Mouse (Mus musculus): ENCODE data around the gene Sgo2a. TPM values are rescaled to one million over a fixed set of nuclear protein-coding genes. Genes with fewer than 3 reads are reported as not detected.
"Not testable (repeated sequence)": the region's sequence is repeated elsewhere in the genome, so short reads cannot be mapped to it uniquely, and the experiment has no call there.

The Sgo2a gene
- polyA plus RNA-seq, 1 experiment from 2014 or later = 3.4 TPM

GRCm38 (mm10) chr1:57969327-57970271, 26.2 kb upstream of the Sgo2a start:
- H3K4me3 ChIP-seq (ENCODE audit: low read length) = peak overlapping the region; percentile 78
- under 1% methylated on average over 53 of the region's 65 CpGs for WGBS
- ATAC-seq = peak; percentile 99
- peak overlapping the region; percentile 97 for H3K9ac ChIP-seq (ENCODE audit: low read depth, low read length)
- no peaks in the 10 kb centered on the region for H3K36me3 ChIP-seq (ENCODE audit: control insufficient read depth, insufficient read depth, low read length)
- peak overlapping the region; percentile 89 for H3K4me2 ChIP-seq (ENCODE audit: low read length)
- no peaks in the 10 kb centered on the region for H3K27me3 ChIP-seq (replicated peaks; ENCODE audit: control insufficient read depth, insufficient read depth, low read length)
- H3K27ac ChIP-seq (ENCODE audit: low read depth, low read length) = peak overlapping the region; percentile 82
- peaks cover 10% of the 10 kb centered on the region for H3K4me1 ChIP-seq (ENCODE audit: control insufficient read depth, insufficient read depth, low read depth, low read length)
- no peaks in the 10 kb centered on the region for H3K9me3 ChIP-seq (ENCODE audit: control insufficient read depth, low read length)

- whole genome bisulfite sequencing = 90% methylated on average over 2 of the region's 2 CpGs
- no peaks in the 10 kb centered on the region for H3K36me3 ChIP-seq (ENCODE audit: control insufficient read depth, insufficient read depth, low read length)
- H3K4me3 ChIP-seq (ENCODE audit: low read length) = no peak overlapping the region
- no peaks in the 10 kb centered on the region for H3K27me3 ChIP-seq (replicated peaks; ENCODE audit: control insufficient read depth, insufficient read depth, low read length)
- no peak overlapping the region for H3K27ac ChIP-seq (ENCODE audit: low read depth, low read length)
- H3K4me1 ChIP-seq (ENCODE audit: control insufficient read depth, insufficient read depth, low read depth, low read length) = peaks cover 10% of the 10 kb centered on the region
- no peaks in the 10 kb centered on the region for H3K9me3 ChIP-seq (ENCODE audit: control insufficient read depth, low read length)
- no peak for ATAC-seq
- no peak overlapping the region for H3K9ac ChIP-seq (ENCODE audit: low read depth, low read length)
- H3K4me2 ChIP-seq (ENCODE audit: low read length) = no peak overlapping the region
These were observed 24.2 kb upstream of the Sgo2a start for GRCm38 (mm10) chr1:57971588-57971987.

GRCm38 (mm10) chr1:57976860-57977259, 18.9 kb upstream of the Sgo2a start:
- ATAC-seq = no peak
- Histone ChIP-seq H3K9me3 (ENCODE audit: control insufficient read depth, low read length) (no peaks in the 10 kb centered on the region), H3K36me3 (ENCODE audit: control insufficient read depth, insufficient read depth, low read length) (no peaks in the 10 kb centered on the region), H3K9ac (ENCODE audit: low read depth, low read length) (no peak overlapping the region), H3K4me2 (ENCODE audit: low read length) (no peak overlapping the region), H3K27ac (ENCODE audit: low read depth, low read length) (no peak overlapping the region), H3K27me3 (replicated peaks; ENCODE audit: control insufficient read depth, insufficient read depth, low read length) (no peaks in the 10 kb centered on the region), H3K4me3 (ENCODE audit: low read length) (no peak overlapping the region), H3K4me1 (ENCODE audit: control insufficient read depth, insufficient read depth, low read depth, low read length) (no peaks in the 10 kb centered on the region)
- 94% methylated on average over 3 of the region's 3 CpGs for WGBS

- Histone ChIP-seq H3K4me2 (ENCODE audit: low read length) (no peak overlapping the region), H3K27ac (ENCODE audit: low read depth, low read length) (no peak overlapping the region), H3K27me3 (replicated peaks; ENCODE audit: control insufficient read depth, insufficient read depth, low read length) (no peaks in the 10 kb centered on the region), H3K9me3 (ENCODE audit: control insufficient read depth, low read length) (no peaks in the 10 kb centered on the region), H3K36me3 (ENCODE audit: control insufficient read depth, insufficient read depth, low read length) (no peaks in the 10 kb centered on the region), H3K9ac (ENCODE audit: low read depth, low read length) (no peak overlapping the region), H3K4me3 (ENCODE audit: low read length) (no peak overlapping the region), H3K4me1 (ENCODE audit: control insufficient read depth, insufficient read depth, low read depth, low read length) (no peaks in the 10 kb centered on the region)
- WGBS = 53% methylated on average over 6 of the region's 6 CpGs
- no peak for ATAC-seq
These were observed 6.6 kb upstream of the Sgo2a start for GRCm38 (mm10) chr1:57989052-57989600.

GRCm38 (mm10) chr1:57991277-57991676, 4.5 kb upstream of the Sgo2a start:
- Histone ChIP-seq H3K27ac (ENCODE audit: low read depth, low read length) (no peak overlapping the region), H3K27me3 (replicated peaks; ENCODE audit: control insufficient read depth, insufficient read depth, low read length) (no peaks in the 10 kb centered on the region), H3K4me2 (ENCODE audit: low read length) (no peak overlapping the region), H3K4me3 (ENCODE audit: low read length) (no peak overlapping the region), H3K9me3 (ENCODE audit: control insufficient read depth, low read length) (no peaks in the 10 kb centered on the region), H3K9ac (ENCODE audit: low read depth, low read length) (no peak overlapping the region), H3K36me3 (ENCODE audit: control insufficient read depth, insufficient read depth, low read length) (no peaks in the 10 kb centered on the region), H3K4me1 (ENCODE audit: control insufficient read depth, insufficient read depth, low read depth, low read length) (peaks cover under 1% of the 10 kb centered on the region)
- WGBS = 93% methylated on average over 2 of the region's 2 CpGs
- ATAC-seq = no peak

- peak; percentile 60 for ATAC-seq
- Histone ChIP-seq H3K9me3 (ENCODE audit: control insufficient read depth, low read length) (no peaks in the 10 kb centered on the region), H3K36me3 (ENCODE audit: control insufficient read depth, insufficient read depth, low read length) (no peaks in the 10 kb centered on the region), H3K4me1 (ENCODE audit: control insufficient read depth, insufficient read depth, low read depth, low read length) (peaks cover 4% of the 10 kb centered on the region), H3K4me2 (ENCODE audit: low read length) (peak overlapping the region; percentile 91), H3K27ac (ENCODE audit: low read depth, low read length) (no peak overlapping the region), H3K27me3 (replicated peaks; ENCODE audit: control insufficient read depth, insufficient read depth, low read length) (no peaks in the 10 kb centered on the region), H3K4me3 (ENCODE audit: low read length) (peak overlapping the region; percentile 73), H3K9ac (ENCODE audit: low read depth, low read length) (peak overlapping the region; percentile 63)
- WGBS = 0% methylated on average over 29 of the region's 29 CpGs
These were observed 403 bp downstream of the Sgo2a start for GRCm38 (mm10) chr1:57996133-57996615.

GRCm38 (mm10) chr1:57998146-57998545, 2.4 kb downstream of the Sgo2a start:
- no peak overlapping the region for H3K9ac ChIP-seq (ENCODE audit: low read depth, low read length)
- H3K27ac ChIP-seq (ENCODE audit: low read depth, low read length) = no peak overlapping the region
- H3K4me1 ChIP-seq (ENCODE audit: control insufficient read depth, insufficient read depth, low read depth, low read length) = peaks cover 4% of the 10 kb centered on the region
- 89% methylated on average over 3 of the region's 3 CpGs for WGBS
- no peak for ATAC-seq
- H3K4me2 ChIP-seq (ENCODE audit: low read length) = no peak overlapping the region
- H3K27me3 ChIP-seq (replicated peaks; ENCODE audit: control insufficient read depth, insufficient read depth, low read length) = no peaks in the 10 kb centered on the region
- no peaks in the 10 kb centered on the region for H3K9me3 ChIP-seq (ENCODE audit: control insufficient read depth, low read length)
- no peak overlapping the region for H3K4me3 ChIP-seq (ENCODE audit: low read length)
- H3K36me3 ChIP-seq (ENCODE audit: control insufficient read depth, insufficient read depth, low read length) = no peaks in the 10 kb centered on the region

GRCm38 (mm10) chr1:58006388-58006787, 10.6 kb downstream of the Sgo2a start:
- not testable (repeated sequence) for H3K27me3 ChIP-seq (replicated peaks; ENCODE audit: control insufficient read depth, insufficient read depth, low read length); H3K4me3 ChIP-seq (ENCODE audit: low read length); H3K9ac ChIP-seq (ENCODE audit: low read depth, low read length); H3K4me1 ChIP-seq (ENCODE audit: control insufficient read depth, insufficient read depth, low read depth, low read length); H3K27ac ChIP-seq (ENCODE audit: low read depth, low read length); H3K4me2 ChIP-seq (ENCODE audit: low read length); ATAC-seq; H3K9me3 ChIP-seq (ENCODE audit: control insufficient read depth, low read length); H3K36me3 ChIP-seq (ENCODE audit: control insufficient read depth, insufficient read depth, low read length)
- WGBS = 98% methylated on average over 7 of the region's 7 CpGs

GRCm38 (mm10) chr1:58018856-58019255, 23.1 kb downstream of the Sgo2a start, which contains the start of gene Kctd18:
TSS of gene Kctd18 (minus strand) at chr1:58018956.
- Histone ChIP-seq H3K4me2 (ENCODE audit: low read length) (no peak within 1 kb of the TSS), H3K9ac (ENCODE audit: low read depth, low read length) (no peak within 1 kb of the TSS), H3K4me1 (ENCODE audit: control insufficient read depth, insufficient read depth, low read depth, low read length) (no peaks in the 10 kb centered on the region), H3K27me3 (replicated peaks; ENCODE audit: control insufficient read depth, insufficient read depth, low read length) (no peaks in the 10 kb centered on the region), H3K27ac (ENCODE audit: low read depth, low read length) (no peak within 1 kb of the TSS), H3K36me3 (ENCODE audit: control insufficient read depth, insufficient read depth, low read length) (no peaks in the 10 kb centered on the region), H3K4me3 (ENCODE audit: low read length) (no peak within 1 kb of the TSS), H3K9me3 (ENCODE audit: control insufficient read depth, low read length) (no peaks in the 10 kb centered on the region)
- whole genome bisulfite sequencing = 95% methylated on average over 7 of the region's 7 CpGs
- ATAC-seq = no peak
